Mouse (Mus musculus): ENCODE data around the gene Nox4. TPM values are rescaled to one million over a fixed set of nuclear protein-coding genes. Genes with fewer than 3 reads are reported as not detected.
"Not testable (repeated sequence)": the region's sequence is repeated elsewhere in the genome, so short reads cannot be mapped to it uniquely, and the experiment has no call there.

Gene Nox4
- polyA plus RNA-seq, 1 experiment from 2014 or later = 1.7 TPM

GRCm38 (mm10) chr7:87374935-87375334 is 129.0 kb downstream of the Nox4 start:
- no peak overlapping the region for H3K9ac ChIP-seq (replicated peaks)
- WGBS = 54% methylated on average over 2 of the region's 2 CpGs
- no peaks in the 10 kb centered on the region for H3K36me3 ChIP-seq
- no peak overlapping the region for H3K4me2 ChIP-seq
- no peak overlapping the region for H3K27ac ChIP-seq (replicated peaks)
- no peaks in the 10 kb centered on the region for H3K27me3 ChIP-seq (replicated peaks)
- H3K9me3 ChIP-seq (replicated peaks) = no peaks in the 10 kb centered on the region
- H3K4me3 ChIP-seq (replicated peaks) = no peak overlapping the region
- no peak for ATAC-seq (ENCODE audit: low FRiP score)
- H3K4me1 ChIP-seq = no peaks in the 10 kb centered on the region

- Histone ChIP-seq H3K9ac (replicated peaks) (no peak overlapping the region), H3K36me3 (no peaks in the 10 kb centered on the region), H3K4me3 (replicated peaks) (no peak overlapping the region), H3K4me1 (no peaks in the 10 kb centered on the region), H3K4me2 (no peak overlapping the region), H3K9me3 (replicated peaks) (no peaks in the 10 kb centered on the region), H3K27me3 (replicated peaks) (no peaks in the 10 kb centered on the region), H3K27ac (replicated peaks) (no peak overlapping the region)
- ATAC-seq (ENCODE audit: low FRiP score) = peak; percentile 63; the same call in 1 of the 2 replicates
- WGBS = 58% methylated on average over 7 of the region's 7 CpGs
Measured at GRCm38 (mm10) chr7:87397023-87397422, 151.1 kb downstream of the Nox4 start.

- H3K9ac ChIP-seq (replicated peaks); H3K4me1 ChIP-seq; H3K4me3 ChIP-seq (replicated peaks); H3K27ac ChIP-seq (replicated peaks); ATAC-seq (ENCODE audit: low FRiP score); H3K36me3 ChIP-seq; H3K9me3 ChIP-seq (replicated peaks); H3K27me3 ChIP-seq (replicated peaks); H3K4me2 ChIP-seq: not testable (repeated sequence)
- 12% methylated on average over 4 of the region's 4 CpGs for WGBS
Measured at GRCm38 (mm10) chr7:87411373-87411772, 165.5 kb downstream of the Nox4 start.

- no peak overlapping the region for H3K9ac ChIP-seq (replicated peaks)
- H3K27me3 ChIP-seq (replicated peaks) = no peaks in the 10 kb centered on the region
- H3K4me2 ChIP-seq = no peak overlapping the region
- H3K4me3 ChIP-seq (replicated peaks) = no peak overlapping the region
- no peak for ATAC-seq (ENCODE audit: low FRiP score)
- H3K9me3 ChIP-seq (replicated peaks) = no peaks in the 10 kb centered on the region
- H3K4me1 ChIP-seq = no peaks in the 10 kb centered on the region
- whole genome bisulfite sequencing = 61% methylated on average over 1 of the region's 1 CpGs
- H3K27ac ChIP-seq (replicated peaks) = no peak overlapping the region
- H3K36me3 ChIP-seq = no peaks in the 10 kb centered on the region
Measured at GRCm38 (mm10) chr7:87413271-87413670, 167.4 kb downstream of the Nox4 start.

Other genes with a start within 250 kb of the Nox4 start
- gene Vmn2r79, start 250.0 kb upstream of the Nox4 start, polyA plus RNA-seq (2015; fragmentation: Nextera tagmentation; extraction: Ambion mirVana) = not detected in 2 replicates
- gene Tyr, start 247.4 kb downstream of the Nox4 start, polyA plus RNA-seq (2015; fragmentation: Nextera tagmentation; extraction: Ambion mirVana) = 0.13 TPM in 1 of 2 replicates, not detected in the other